Mouse (Mus musculus): ENCODE data around the gene Kif26a. TPM values are rescaled to one million over a fixed set of nuclear protein-coding genes. Genes with fewer than 3 reads are reported as not detected.

Gene Kif26a
- polyA plus RNA-seq, 1 experiment from 2014 or later, result 3.6 TPM

DNA sequence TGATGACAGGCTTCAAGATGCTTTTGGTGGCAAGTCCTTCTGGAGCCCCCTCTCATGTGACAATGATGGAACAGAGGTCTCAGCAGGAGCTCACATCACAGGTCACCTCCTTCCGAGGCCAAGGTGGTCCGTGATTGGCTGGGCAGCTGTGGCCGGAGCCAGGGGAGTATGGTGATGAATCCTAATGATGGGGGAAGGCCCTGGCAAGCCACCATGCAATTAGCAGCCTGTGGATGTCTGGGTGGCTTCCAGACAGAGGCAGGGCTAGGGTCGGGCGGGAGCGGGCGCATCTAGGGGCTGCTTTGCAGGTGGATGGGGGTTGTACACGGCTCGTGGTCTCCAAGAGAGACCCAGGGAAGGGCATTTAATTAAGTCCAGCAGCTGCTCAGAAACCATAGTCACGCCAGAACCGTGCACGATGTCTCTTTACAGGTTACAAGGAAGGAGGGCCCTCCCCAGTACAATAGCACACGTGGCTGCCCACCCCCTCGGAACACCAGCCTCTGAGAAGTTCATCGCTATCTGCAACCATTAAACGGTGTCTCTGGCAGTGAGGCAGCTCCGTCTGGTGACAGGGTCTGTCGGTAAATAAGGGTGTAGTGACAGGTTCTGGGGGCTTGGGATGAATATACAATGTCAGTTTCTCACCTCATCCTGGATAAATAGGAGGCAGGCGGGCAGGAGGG, 75.9 kb downstream of the Kif26a start:
- no peak overlapping the region for H3K4me3 ChIP-seq (ENCODE audit: low read depth, low read length)
- no peak overlapping the region for H3K4me2 ChIP-seq (ENCODE audit: low read length)
- H3K9me3 ChIP-seq (ENCODE audit: control insufficient read depth, low read length), result no peaks in the 10 kb centered on the region
- no peaks in the 10 kb centered on the region for H3K4me1 ChIP-seq (replicated peaks; ENCODE audit: control insufficient read depth, insufficient read depth, low read length)
- no peak overlapping the region for H3K27ac ChIP-seq (ENCODE audit: low read depth)
- peaks cover 4% of the 10 kb centered on the region; the same call in 1 of the 2 replicates for H3K27me3 ChIP-seq (replicated peaks; ENCODE audit: control insufficient read depth, insufficient read depth, low read length)
- no peaks in the 10 kb centered on the region for H3K36me3 ChIP-seq (ENCODE audit: control insufficient read depth, insufficient read depth, low read length)
- no peak for DNase-seq (ENCODE audit: low spot score)
- no peak overlapping the region for H3K9ac ChIP-seq (ENCODE audit: low read length)
- no peak for ATAC-seq (replicated peaks; ENCODE audit: low FRiP score, low TSS enrichment, low read depth)
- 29% methylated on average over 19 of the region's 19 CpGs for WGBS

DNA sequence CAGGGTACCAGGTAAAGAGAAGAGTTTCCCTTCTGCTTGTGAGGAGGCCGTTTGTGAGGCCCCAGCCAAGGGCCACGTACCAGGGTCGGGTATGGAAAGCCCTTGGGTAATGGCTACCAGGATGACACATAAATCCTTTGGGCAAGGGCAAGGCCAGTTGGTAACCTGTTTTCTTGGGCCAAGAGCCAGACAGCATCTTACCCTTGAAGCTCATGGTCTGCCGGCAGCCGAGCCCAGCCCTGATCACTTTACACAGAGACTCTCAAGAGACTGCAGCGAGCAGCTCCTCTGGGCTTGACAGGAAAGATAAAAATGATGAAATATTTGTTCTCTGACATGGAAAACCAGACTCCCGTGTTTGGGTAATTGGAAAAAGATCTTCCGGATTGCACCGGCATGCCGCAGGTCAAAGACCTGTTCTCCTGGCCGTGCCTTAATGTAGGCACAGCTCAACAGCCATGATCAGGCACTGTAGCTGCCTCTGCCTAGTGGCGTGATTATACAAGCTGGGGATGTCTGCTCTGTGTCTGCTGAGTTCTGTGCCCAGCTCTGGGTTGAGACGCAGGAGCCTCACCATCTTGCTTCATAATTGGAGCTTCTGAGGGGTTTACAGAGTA, 77.8 kb downstream of the Kif26a start:
- ATAC-seq (replicated peaks; ENCODE audit: low FRiP score, low TSS enrichment, low read depth) (no peak), DNase-seq (ENCODE audit: low spot score) (no peak)
- H3K4me3 ChIP-seq (ENCODE audit: low read depth, low read length), result no peak overlapping the region
- H3K36me3 ChIP-seq (ENCODE audit: control insufficient read depth, insufficient read depth, low read length), result no peaks in the 10 kb centered on the region
- H3K4me1 ChIP-seq (replicated peaks; ENCODE audit: control insufficient read depth, insufficient read depth, low read length), result no peaks in the 10 kb centered on the region
- no peaks in the 10 kb centered on the region for H3K9me3 ChIP-seq (ENCODE audit: control insufficient read depth, low read length)
- WGBS, result 45% methylated on average over 13 of the region's 13 CpGs
- peaks cover 4% of the 10 kb centered on the region; the same call in 1 of the 2 replicates for H3K27me3 ChIP-seq (replicated peaks; ENCODE audit: control insufficient read depth, insufficient read depth, low read length)
- no peak overlapping the region for H3K27ac ChIP-seq (ENCODE audit: low read depth)
- no peak overlapping the region for H3K9ac ChIP-seq (ENCODE audit: low read length)
- H3K4me2 ChIP-seq (ENCODE audit: low read length), result no peak overlapping the region

DNA sequence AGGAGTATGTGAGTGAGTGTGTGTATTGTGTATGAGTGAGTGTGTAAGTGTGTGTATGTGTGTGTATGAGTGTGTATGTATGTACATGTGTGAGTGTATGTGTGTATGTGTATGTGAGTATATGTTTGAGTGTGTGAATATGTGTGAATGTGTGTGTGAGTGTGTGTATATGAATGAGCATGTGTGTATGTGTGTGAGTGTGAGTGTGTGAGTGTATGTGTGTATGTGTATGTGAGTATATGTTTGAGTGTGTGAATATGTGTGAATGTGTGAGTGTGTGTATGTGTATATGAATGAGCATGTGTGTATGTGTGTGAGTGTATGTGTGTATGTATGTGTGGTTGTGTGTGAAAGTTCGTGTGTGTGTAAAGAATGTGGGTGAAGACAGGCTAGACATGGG, 80.2 kb downstream of the Kif26a start:
- ATAC-seq (replicated peaks; ENCODE audit: low FRiP score, low TSS enrichment, low read depth) (no peak), DNase-seq (ENCODE audit: low spot score) (no peak)
- no peak overlapping the region for H3K27ac ChIP-seq (ENCODE audit: low read depth)
- H3K4me2 ChIP-seq (ENCODE audit: low read length), result no peak overlapping the region
- peaks cover 4% of the 10 kb centered on the region; the same call in 1 of the 2 replicates for H3K27me3 ChIP-seq (replicated peaks; ENCODE audit: control insufficient read depth, insufficient read depth, low read length)
- WGBS, result 71% methylated on average over 1 of the region's 1 CpGs
- H3K4me1 ChIP-seq (replicated peaks; ENCODE audit: control insufficient read depth, insufficient read depth, low read length), result no peaks in the 10 kb centered on the region
- no peaks in the 10 kb centered on the region for H3K9me3 ChIP-seq (ENCODE audit: control insufficient read depth, low read length)
- H3K4me3 ChIP-seq (ENCODE audit: low read depth, low read length), result no peak overlapping the region
- H3K36me3 ChIP-seq (ENCODE audit: control insufficient read depth, insufficient read depth, low read length), result no peaks in the 10 kb centered on the region
- H3K9ac ChIP-seq (ENCODE audit: low read length), result no peak overlapping the region

DNA sequence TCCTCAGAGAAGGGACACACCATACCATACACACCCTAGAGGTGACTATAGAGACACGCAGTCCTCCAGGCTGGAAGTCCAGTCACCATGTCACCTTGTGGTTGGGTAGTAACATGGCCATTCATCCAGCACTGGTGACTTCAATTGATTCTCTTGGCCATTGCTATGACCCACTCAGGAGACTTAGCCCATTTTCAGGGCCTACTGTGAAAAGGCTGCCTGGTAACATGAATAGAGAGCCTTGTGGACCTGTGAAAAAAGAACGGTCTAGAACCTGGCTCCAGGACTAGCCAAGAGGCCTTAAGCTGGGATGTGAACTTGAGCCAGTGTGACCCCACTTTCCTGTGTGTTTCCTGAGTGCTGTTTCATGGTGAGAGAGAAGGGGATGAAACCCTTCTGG, 80.6 kb downstream of the Kif26a start:
- Histone ChIP-seq H3K9me3 (ENCODE audit: control insufficient read depth, low read length) (no peaks in the 10 kb centered on the region), H3K4me3 (ENCODE audit: low read depth, low read length) (no peak overlapping the region), H3K27me3 (replicated peaks; ENCODE audit: control insufficient read depth, insufficient read depth, low read length) (peaks cover 4% of the 10 kb centered on the region; the same call in 1 of the 2 replicates), H3K4me1 (replicated peaks; ENCODE audit: control insufficient read depth, insufficient read depth, low read length) (no peaks in the 10 kb centered on the region), H3K4me2 (ENCODE audit: low read length) (no peak overlapping the region), H3K9ac (ENCODE audit: low read length) (no peak overlapping the region), H3K27ac (ENCODE audit: low read depth) (no peak overlapping the region), H3K36me3 (ENCODE audit: control insufficient read depth, insufficient read depth, low read length) (no peaks in the 10 kb centered on the region)
- no peak for DNase-seq (ENCODE audit: low spot score)
- 95% methylated on average over 2 of the region's 2 CpGs for WGBS
- ATAC-seq (replicated peaks; ENCODE audit: low FRiP score, low TSS enrichment, low read depth), result no peak

DNA sequence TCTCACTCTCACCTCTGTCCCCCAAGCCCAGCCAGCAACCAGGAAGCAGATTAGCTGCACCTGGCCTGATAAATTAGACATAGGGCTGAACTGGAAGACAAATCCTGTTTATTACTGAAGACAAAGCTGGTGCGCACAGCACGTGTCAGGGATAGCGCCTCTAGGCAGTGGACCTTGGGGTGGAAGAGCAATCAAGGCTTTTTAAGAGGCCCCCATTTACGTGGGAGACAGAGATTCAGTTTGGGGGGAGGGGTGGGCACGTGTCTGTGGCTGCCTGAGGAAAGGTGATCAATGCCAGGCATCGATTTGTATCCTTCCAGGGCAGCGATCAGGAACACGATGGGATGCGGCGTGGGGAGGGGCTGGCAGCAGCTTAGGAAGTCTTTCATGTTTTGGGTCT, 83.1 kb downstream of the Kif26a start:
- no peak for ATAC-seq (replicated peaks; ENCODE audit: low FRiP score, low TSS enrichment, low read depth)
- Histone ChIP-seq H3K4me2 (ENCODE audit: low read length) (no peak overlapping the region), H3K27me3 (replicated peaks; ENCODE audit: control insufficient read depth, insufficient read depth, low read length) (no peaks in the 10 kb centered on the region), H3K4me1 (replicated peaks; ENCODE audit: control insufficient read depth, insufficient read depth, low read length) (0 out of 2 replicates have a peak, but pooled peaks cover 8% of the 10 kb centered on the region), H3K27ac (ENCODE audit: low read depth) (no peak overlapping the region), H3K36me3 (ENCODE audit: control insufficient read depth, insufficient read depth, low read length) (no peaks in the 10 kb centered on the region), H3K9me3 (ENCODE audit: control insufficient read depth, low read length) (no peaks in the 10 kb centered on the region), H3K9ac (ENCODE audit: low read length) (no peak overlapping the region), H3K4me3 (ENCODE audit: low read depth, low read length) (no peak overlapping the region)
- DNase-seq (ENCODE audit: low spot score), result no peak
- 54% methylated on average over 10 of the region's 10 CpGs for WGBS

DNA sequence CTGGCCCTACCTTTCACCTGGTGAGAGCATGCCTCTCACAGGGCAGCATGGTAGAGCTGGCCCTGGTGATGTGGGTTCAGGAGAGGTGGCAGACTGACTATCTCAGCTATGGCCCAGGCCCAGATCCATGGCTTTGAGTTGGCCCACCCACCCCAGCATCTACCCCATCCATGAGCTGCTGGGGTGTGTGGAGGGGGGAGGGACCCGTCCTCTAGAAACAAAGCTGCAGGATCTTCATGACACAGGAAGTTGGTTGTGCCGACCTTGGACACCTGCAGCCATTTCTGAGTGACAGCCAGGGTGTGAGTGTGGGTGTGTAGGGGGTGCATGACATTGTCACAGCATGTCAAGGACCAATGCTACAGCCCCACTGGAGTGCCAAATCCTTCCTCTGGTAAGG, 84.2 kb downstream of the Kif26a start:
- H3K4me2 ChIP-seq (ENCODE audit: low read length), result no peak overlapping the region
- H3K9me3 ChIP-seq (ENCODE audit: control insufficient read depth, low read length), result no peaks in the 10 kb centered on the region
- 66% methylated on average over 2 of the region's 2 CpGs for WGBS
- H3K36me3 ChIP-seq (ENCODE audit: control insufficient read depth, insufficient read depth, low read length), result no peaks in the 10 kb centered on the region
- DNase-seq (ENCODE audit: low spot score) (no peak), ATAC-seq (replicated peaks; ENCODE audit: low FRiP score, low TSS enrichment, low read depth) (no peak)
- no peak overlapping the region for H3K27ac ChIP-seq (ENCODE audit: low read depth)
- H3K4me1 ChIP-seq (replicated peaks; ENCODE audit: control insufficient read depth, insufficient read depth, low read length), result 0 out of 2 replicates have a peak, but pooled peaks cover 8% of the 10 kb centered on the region
- H3K4me3 ChIP-seq (ENCODE audit: low read depth, low read length), result no peak overlapping the region
- H3K27me3 ChIP-seq (replicated peaks; ENCODE audit: control insufficient read depth, insufficient read depth, low read length), result no peaks in the 10 kb centered on the region
- no peak overlapping the region for H3K9ac ChIP-seq (ENCODE audit: low read length)

MicroRNAs encoded within 50 kb of the gene (microRNA counts, 519-probe panel; counts per million panel counts)
- microRNA mmu-miR-203, result 4,211 counts per million, percentile 67 among the panel's probes with 10 or more counts

Small RNAs within 50 kb of the gene (microRNA-seq; reads per million reads assigned to microRNA genes)
- 5,172 reads per million, percentile 91 among the genes with 10 or more reads in this experiment for gene Mir203
- not detected for gene Mir3073a
- not detected for gene Mir3073b

Other genes starting within 250 kb of the Kif26a start
- gene Ppp1r13b, start 238.1 kb upstream of the Kif26a start, polyA plus RNA-seq (2014; fragmentation: Nextera tagmentation; extraction: Ambion mirVana), result 22.3 and 29.1 TPM in 2 replicates
- 845 and 1,000 TPM in 2 replicates for gene Atp5mpl, start 179.2 kb upstream of the Kif26a start, polyA plus RNA-seq (2014; fragmentation: Nextera tagmentation; extraction: Ambion mirVana)
- 0.28 and 0.73 TPM in 2 replicates for gene Tdrd9, start 174.6 kb upstream of the Kif26a start, polyA plus RNA-seq (2014; fragmentation: Nextera tagmentation; extraction: Ambion mirVana)
- not detected in 2 replicates for gene Rd3l, start 164.9 kb upstream of the Kif26a start, polyA plus RNA-seq (2014; fragmentation: Nextera tagmentation; extraction: Ambion mirVana)
- gene Aspg, start 39.5 kb upstream of the Kif26a start, polyA plus RNA-seq (2014; fragmentation: Nextera tagmentation; extraction: Ambion mirVana), result 16.6 and 16.9 TPM in 2 replicates

All from intestine, embryonic 14.5 days (tissue).